ENCODE assay signal across 10 mouse cellular contexts in the genomic region with DNA sequence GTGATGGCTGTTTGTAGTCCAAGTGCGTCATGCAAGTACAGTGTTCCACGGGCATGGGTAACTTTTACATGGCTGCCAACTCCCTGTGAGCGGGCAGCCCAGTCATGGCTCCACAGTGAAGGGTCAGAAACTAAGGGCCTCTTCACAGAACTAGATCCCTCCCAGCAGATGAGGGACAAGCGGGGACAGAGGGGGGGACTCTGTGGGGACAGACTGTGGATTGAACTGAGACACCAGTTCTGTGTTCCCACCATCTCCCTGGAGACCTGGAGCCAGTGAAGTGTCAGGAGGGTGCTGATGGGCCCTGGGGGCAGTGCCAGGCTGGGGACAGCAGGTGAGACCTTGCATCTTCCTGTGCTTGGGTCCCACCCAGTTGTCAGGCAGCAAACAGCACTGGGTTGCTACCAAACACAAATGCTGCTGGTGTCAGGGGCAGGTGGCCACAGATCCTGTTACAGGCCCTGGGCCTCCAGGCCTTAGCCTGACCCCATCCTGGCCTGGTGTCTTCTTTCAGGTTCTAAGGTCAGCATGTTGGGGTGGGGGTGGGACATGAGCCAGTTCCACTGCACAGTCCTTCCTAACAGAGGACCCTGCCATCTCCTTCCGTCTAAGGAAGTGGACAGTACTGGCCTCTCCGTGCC. TPM values are rescaled to one million over a fixed set of nuclear protein-coding genes. Genes with fewer than 3 reads are reported as not detected.
DNase-seq lines count a peak whose midpoint lies in the region; ATAC-seq and TF ChIP-seq lines count a peak whose summit lies in the region.
"Had no signal": no experiment of that assay in that cellular context is flagged by ENCODE, and none has a peak within 500 bp of the region (broad histone marks: within the 10 kb centered on the region; RNA-seq: fewer than 3 reads in every experiment).

No protein-coding gene starts in this region.

- H3K4me2 ChIP-seq in hindbrain, embryonic 11.5 days (replicated peaks; ENCODE audit: low read depth, low read length), result no peak overlapping the region
- no peak overlapping the region for H3K4me2 ChIP-seq in hindbrain, embryonic 12.5 days (replicated peaks)
- no peak overlapping the region for H3K4me2 ChIP-seq in liver, embryonic 11.5 days

- no peak overlapping the region for H3K9ac ChIP-seq in hindbrain, embryonic 11.5 days (ENCODE audit: low read depth, low read length)
- H3K9ac ChIP-seq in hindbrain, embryonic 12.5 days, result no peak overlapping the region
- no peak overlapping the region for H3K9ac ChIP-seq in liver, embryonic 11.5 days (ENCODE audit: low read depth, low read length)

- H3K9me3 ChIP-seq in hindbrain, embryonic 11.5 days (ENCODE audit: control insufficient read depth, low read length), result no peaks in the 10 kb centered on the region
- no peaks in the 10 kb centered on the region for H3K9me3 ChIP-seq in hindbrain, embryonic 12.5 days (replicated peaks)
- H3K9me3 ChIP-seq in liver, embryonic 11.5 days (ENCODE audit: control insufficient read depth, low read length), result no peaks in the 10 kb centered on the region

- no peak overlapping the region for H3K4me3 ChIP-seq in hindbrain, embryonic 11.5 days (ENCODE audit: low read depth, low read length)
- H3K4me3 ChIP-seq in hindbrain, embryonic 12.5 days, result no peak overlapping the region
- H3K4me3 ChIP-seq in bone marrow macrophage, adult 2 months (ENCODE audit: insufficient read depth, low read length), result no peak overlapping the region
- H3K4me3 ChIP-seq in liver, embryonic 11.5 days (ENCODE audit: low read depth, low read length), result no peak overlapping the region

- peak; percentile 4; the same call in 1 of the 2 replicates for ATAC-seq in hindbrain, embryonic 11.5 days (ENCODE audit: low FRiP score)
- no peak for ATAC-seq in hindbrain, embryonic 12.5 days (ENCODE audit: low FRiP score)
- no peak; the same call in 1 of the 2 replicates for ATAC-seq in liver, embryonic 11.5 days (replicated peaks; ENCODE audit: low FRiP score)

- H3K27ac ChIP-seq in hindbrain, embryonic 11.5 days (ENCODE audit: low read depth, low read length), result no peak overlapping the region
- no peak overlapping the region for H3K27ac ChIP-seq in hindbrain, embryonic 12.5 days
- peak overlapping the region; percentile 16; the same call in 1 of the 2 replicates for H3K27ac ChIP-seq in bone marrow macrophage, adult 2 months (ENCODE audit: insufficient read depth, low read depth, low read length)
- peak overlapping the region; percentile 59; the same call in 1 of the 2 replicates for H3K27ac ChIP-seq in liver, embryonic 11.5 days (ENCODE audit: low read depth, low read length)

- H3K4me1 ChIP-seq in hindbrain, embryonic 11.5 days (replicated peaks; ENCODE audit: control insufficient read depth, insufficient read depth, low read length), result peaks cover 15% of the 10 kb centered on the region
- H3K4me1 ChIP-seq in hindbrain, embryonic 12.5 days, result peaks cover 58% of the 10 kb centered on the region
- peaks cover 47% of the 10 kb centered on the region for H3K4me1 ChIP-seq in bone marrow macrophage, adult 2 months (ENCODE audit: control insufficient read depth, insufficient read depth, low read length)
- peaks cover 27% of the 10 kb centered on the region for H3K4me1 ChIP-seq in liver, embryonic 11.5 days (replicated peaks; ENCODE audit: control insufficient read depth, insufficient read depth, low read length)

- no peaks in the 10 kb centered on the region for H3K36me3 ChIP-seq in hindbrain, embryonic 11.5 days (ENCODE audit: control insufficient read depth, insufficient read depth, low read length)
- H3K36me3 ChIP-seq in hindbrain, embryonic 12.5 days, result no peaks in the 10 kb centered on the region
- no peaks in the 10 kb centered on the region for H3K36me3 ChIP-seq in liver, embryonic 11.5 days (ENCODE audit: control insufficient read depth, insufficient read depth, low read length)

- TF ChIP-seq POLR2A in bone marrow macrophage, adult 2 months (IDR thresholded peaks at IDR 0.05; ENCODE audit: borderline replicate concordance, low read depth, low read length), result no peak

- H3K27me3 ChIP-seq in hindbrain, embryonic 11.5 days (ENCODE audit: control insufficient read depth, insufficient read depth, low read length), result no peaks in the 10 kb centered on the region
- H3K27me3 ChIP-seq in hindbrain, embryonic 12.5 days, result no peaks in the 10 kb centered on the region
- no peaks in the 10 kb centered on the region for H3K27me3 ChIP-seq in liver, embryonic 11.5 days (replicated peaks; ENCODE audit: control insufficient read depth, insufficient read depth, low read length)

- 71% methylated on average over 6 of the region's 6 CpGs for WGBS in hindbrain, embryonic 11.5 days
- WGBS in hindbrain, embryonic 12.5 days, result 73% methylated on average over 6 of the region's 6 CpGs
- WGBS in liver, embryonic 11.5 days, result 82% methylated on average over 6 of the region's 6 CpGs

- no peak for DNase-seq in hindbrain, embryonic 11.5 days (ENCODE audit: low spot score)
- DNase-seq in gastrocnemius, adult 8-10 months (ENCODE audit: low spot score in 2 of 2), result peak; percentile 82 to 89
- DNase-seq in liver, embryonic 11.5 days (ENCODE audit: low spot score), result no peak
- DNase-seq in T-cell, adult 2 months (ENCODE audit: low spot score), result no peak
- no peak for DNase-seq in ovary, postnatal 14 days (ENCODE audit: low spot score)
- no peak for DNase-seq in cerebellum, adult 18-20 months

- no peak for TF ChIP-seq CTCF in bone marrow macrophage, adult 2 months (IDR thresholded peaks at IDR 0.05; ENCODE audit: low read depth, low read length)

RNA-seq across cellular contexts. Expression of a gene that starts 50.6 kb away (rescaled TPM):
- not detected in 2 replicates for polyA plus RNA-seq in hindbrain, embryonic 11.5 days (2014; fragmentation: Nextera tagmentation; extraction: Ambion mirVana)
- polyA plus RNA-seq in hindbrain, embryonic 12.5 days (2016; fragmentation: Nextera tagmentation; extraction: Ambion mirVana), result 0.34 TPM in 1 of 2 replicates, not detected in the other
- polyA plus RNA-seq in bone marrow macrophage, adult 2 months (2012; ENCODE audit: insufficient read depth, insufficient read length, missing spikeins), result not detected in 2 replicates
- not detected for total RNA-seq in gastrocnemius, adult 8-10 months (2022)
- not detected in 2 replicates for polyA plus RNA-seq in liver, embryonic 11.5 days (2014; fragmentation: Nextera tagmentation; extraction: Ambion mirVana)
- total RNA-seq: common myeloid progenitor, adult 5-6 weeks had no signal
- polyA plus RNA-seq: CD4-positive, CD25-positive, alpha-beta regulatory T cell, adult 4 months had no signal

Comparison
In these comparisons a context has a peak if more than half of its experiments do, and no peak if none do; other contexts are left out.
1. DNase-seq: peak in gastrocnemius, adult 8-10 months (2 of 2); none in hindbrain, embryonic 11.5 days (single experiment), liver, embryonic 11.5 days (single experiment), T-cell, adult 2 months (single experiment), ovary, postnatal 14 days (single experiment) and cerebellum, adult 18-20 months (0 of 2).
2. H3K27ac ChIP-seq: peak in bone marrow macrophage, adult 2 months (single experiment) and liver, embryonic 11.5 days (single experiment); none in hindbrain, embryonic 11.5 days (single experiment) and hindbrain, embryonic 12.5 days (single experiment).